Mouse (Mus musculus): ENCODE measurements around the gene Izumo4. TPM values are rescaled to one million over a fixed set of nuclear protein-coding genes. Genes with fewer than 3 reads are reported as not detected.
A peak's percentile ranks its signal among the peaks of the same experiment; 100 is the strongest.

Izumo4 gene
- polyA plus RNA-seq, 1 experiment: 33.3 TPM

- Histone ChIP-seq H3K4me1 (ENCODE audit: control insufficient read depth, insufficient read depth, low read length) (peaks cover 8% of the 10 kb centered on the region; the same call in 1 of the 2 replicates), H3K27ac (ENCODE audit: control insufficient read depth, insufficient read depth, low read depth, low read length, poor library complexity) (no peak overlapping the region), H3K4me3 (replicated peaks; ENCODE audit: control insufficient read depth, low read depth, low read length) (no peak overlapping the region)
- 62% methylated on average over 1 of the region's 1 CpGs for WGBS
- no peak for TF ChIP-seq POLR2A (IDR thresholded peaks at IDR 0.05; ENCODE audit: borderline replicate concordance, control insufficient read depth, low read depth, low read length)
Observed at GRCm38 (mm10) chr10:80738657-80739056, 36.7 kb downstream of the Izumo4 start.

- Histone ChIP-seq H3K4me1 (ENCODE audit: control insufficient read depth, insufficient read depth, low read length) (peaks cover 10% of the 10 kb centered on the region; the same call in 1 of the 2 replicates), H3K4me3 (replicated peaks; ENCODE audit: control insufficient read depth, low read depth, low read length) (peak overlapping the region; percentile 85), H3K27ac (ENCODE audit: control insufficient read depth, insufficient read depth, low read depth, low read length, poor library complexity) (peak overlapping the region; percentile 46)
- WGBS: 3% methylated on average over 5 of the region's 5 CpGs
- TF ChIP-seq POLR2A (IDR thresholded peaks at IDR 0.05; ENCODE audit: borderline replicate concordance, control insufficient read depth, low read depth, low read length): no peak
- no peak for TF ChIP-seq CTCF (IDR thresholded peaks at IDR 0.05; ENCODE audit: control insufficient read depth, insufficient read depth, low read length)
Observed at GRCm38 (mm10) chr10:80741146-80741545, 39.2 kb downstream of the Izumo4 start.

- H3K27ac ChIP-seq (ENCODE audit: control insufficient read depth, insufficient read depth, low read depth, low read length, poor library complexity): peak overlapping the region; percentile 46
- under 1% methylated on average over 46 of the region's 46 CpGs for WGBS
- peaks cover 9% of the 10 kb centered on the region; the same call in 1 of the 2 replicates for H3K4me1 ChIP-seq (ENCODE audit: control insufficient read depth, insufficient read depth, low read length)
- TF ChIP-seq POLR2A (IDR thresholded peaks at IDR 0.05; ENCODE audit: borderline replicate concordance, control insufficient read depth, low read depth, low read length) (no peak), CTCF (IDR thresholded peaks at IDR 0.05; ENCODE audit: control insufficient read depth, insufficient read depth, low read length) (no peak)
- peak overlapping the region; percentile 85 for H3K4me3 ChIP-seq (replicated peaks; ENCODE audit: control insufficient read depth, low read depth, low read length)
Observed at GRCm38 (mm10) chr10:80741634-80742179, 39.7 kb downstream of the Izumo4 start.

- Histone ChIP-seq H3K4me1 (ENCODE audit: control insufficient read depth, insufficient read depth, low read length) (peaks cover 8% of the 10 kb centered on the region; the same call in 1 of the 2 replicates), H3K27ac (ENCODE audit: control insufficient read depth, insufficient read depth, low read depth, low read length, poor library complexity) (peak within 1 kb of the TSS; percentile 46), H3K4me3 (replicated peaks; ENCODE audit: control insufficient read depth, low read depth, low read length) (peak within 1 kb of the TSS; percentile 85)
- WGBS: 2% methylated on average over 25 of the region's 25 CpGs
- TF ChIP-seq CTCF (IDR thresholded peaks at IDR 0.05; ENCODE audit: control insufficient read depth, insufficient read depth, low read length) (no peak), POLR2A (IDR thresholded peaks at IDR 0.05; ENCODE audit: borderline replicate concordance, control insufficient read depth, low read depth, low read length) (peak; percentile 53; the same call in 1 of the 2 replicates)
Observed at GRCm38 (mm10) chr10:80742180-80742978, 40.4 kb downstream of the Izumo4 start, which contains the start of gene Ap3d1. Ap3d1 (minus strand) TSS chr10:80742264.

GRCm38 (mm10) chr10:80744262-80744661 lies 42.3 kb downstream of the Izumo4 start:
- TF ChIP-seq POLR2A (IDR thresholded peaks at IDR 0.05; ENCODE audit: borderline replicate concordance, control insufficient read depth, low read depth, low read length) (no peak), CTCF (IDR thresholded peaks at IDR 0.05; ENCODE audit: control insufficient read depth, insufficient read depth, low read length) (no peak)
- WGBS: 26% methylated on average over 5 of the region's 5 CpGs
- H3K4me1 ChIP-seq (ENCODE audit: control insufficient read depth, insufficient read depth, low read length): peaks cover 8% of the 10 kb centered on the region; the same call in 1 of the 2 replicates

GRCm38 (mm10) chr10:80747410-80747809 lies 45.4 kb downstream of the Izumo4 start:
- WGBS: 15% methylated on average over 3 of the region's 3 CpGs
- Histone ChIP-seq H3K4me3 (replicated peaks; ENCODE audit: control insufficient read depth, low read depth, low read length) (no peak overlapping the region), H3K4me1 (ENCODE audit: control insufficient read depth, insufficient read depth, low read length) (peaks cover 1% of the 10 kb centered on the region; the same call in 1 of the 2 replicates), H3K27ac (ENCODE audit: control insufficient read depth, insufficient read depth, low read depth, low read length, poor library complexity) (no peak overlapping the region)
- peak; percentile 100 for TF ChIP-seq CTCF (IDR thresholded peaks at IDR 0.05; ENCODE audit: control insufficient read depth, insufficient read depth, low read length)
- TF ChIP-seq POLR2A (IDR thresholded peaks at IDR 0.05; ENCODE audit: borderline replicate concordance, control insufficient read depth, low read depth, low read length): no peak

More at GRCm38 (mm10) chr10:80744262-80744661, 42.3 kb downstream of the Izumo4 start:
- H3K4me3 ChIP-seq (replicated peaks; ENCODE audit: control insufficient read depth, low read depth, low read length): no peak overlapping the region
- no peak overlapping the region for H3K27ac ChIP-seq (ENCODE audit: control insufficient read depth, insufficient read depth, low read depth, low read length, poor library complexity)

- H3K4me1 ChIP-seq (ENCODE audit: control insufficient read depth, insufficient read depth, low read length): peaks cover 3% of the 10 kb centered on the region; the same call in 1 of the 2 replicates
- no peak overlapping the region for H3K27ac ChIP-seq (ENCODE audit: control insufficient read depth, insufficient read depth, low read depth, low read length, poor library complexity)
- H3K4me3 ChIP-seq (replicated peaks; ENCODE audit: control insufficient read depth, low read depth, low read length): no peak overlapping the region
- TF ChIP-seq CTCF (IDR thresholded peaks at IDR 0.05; ENCODE audit: control insufficient read depth, insufficient read depth, low read length) (no peak), POLR2A (IDR thresholded peaks at IDR 0.05; ENCODE audit: borderline replicate concordance, control insufficient read depth, low read depth, low read length) (no peak)
- 11% methylated on average over 6 of the region's 6 CpGs for WGBS
Observed at GRCm38 (mm10) chr10:80748609-80749008, 46.6 kb downstream of the Izumo4 start.

DNA sequence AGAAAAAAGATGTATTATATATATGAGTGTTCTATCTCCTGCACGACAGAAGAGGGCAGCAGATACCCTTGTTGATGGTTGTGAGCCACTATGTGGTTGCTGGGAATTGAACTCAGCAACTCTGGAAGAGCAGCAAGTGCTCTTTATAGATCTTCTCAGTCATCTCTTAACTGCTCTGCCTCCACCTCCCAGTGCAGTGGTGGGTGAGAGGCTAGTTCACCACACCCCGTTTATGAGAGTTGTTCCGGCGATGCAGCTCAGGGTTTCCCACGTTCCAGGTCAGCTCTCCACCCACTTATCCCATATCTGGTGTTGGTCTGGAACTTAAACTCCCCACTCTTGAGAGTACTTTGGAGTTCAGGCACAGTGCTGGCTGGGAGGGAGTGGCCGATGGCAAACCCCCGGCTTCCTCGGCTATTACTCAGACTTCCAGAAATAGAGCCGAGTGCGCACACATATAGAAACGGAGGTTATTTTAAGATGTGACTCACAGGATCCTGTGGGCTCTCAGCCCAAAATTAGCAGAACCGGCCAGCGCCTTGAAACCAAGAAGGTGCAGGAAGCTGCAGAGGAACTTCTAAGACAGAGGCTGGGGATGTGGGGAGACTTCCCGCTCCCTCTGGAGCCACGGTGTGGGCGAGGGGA lies 49.3 kb downstream of the Izumo4 start:
- H3K4me3 ChIP-seq (replicated peaks; ENCODE audit: control insufficient read depth, low read depth, low read length): no peak overlapping the region
- H3K4me1 ChIP-seq (ENCODE audit: control insufficient read depth, insufficient read depth, low read length): peaks cover 3% of the 10 kb centered on the region; the same call in 1 of the 2 replicates
- WGBS: under 1% methylated on average over 16 of the region's 16 CpGs
- TF ChIP-seq CTCF (IDR thresholded peaks at IDR 0.05; ENCODE audit: control insufficient read depth, insufficient read depth, low read length): no peak
- TF ChIP-seq POLR2A (IDR thresholded peaks at IDR 0.05; ENCODE audit: borderline replicate concordance, control insufficient read depth, low read depth, low read length): no peak
- no peak overlapping the region for H3K27ac ChIP-seq (ENCODE audit: control insufficient read depth, insufficient read depth, low read depth, low read length, poor library complexity)
